8 mouse cellular contexts compared by ENCODE assay signal in genomic region chr10:40141016-40141851, GRCm38 (mm10). TPM values are rescaled to one million over a fixed set of nuclear protein-coding genes. Genes with fewer than 3 reads are reported as not detected.
DNase-seq lines count a peak whose midpoint lies in the region; ATAC-seq lines count a peak whose summit lies in the region.

No protein-coding gene starts in this region.

- H3K4me3 ChIP-seq in kidney, embryonic 14.5 days (ENCODE audit: low read length), result peak overlapping the region; percentile 69
- H3K4me3 ChIP-seq in midbrain, embryonic 11.5 days (ENCODE audit: low read depth, low read length), result peak overlapping the region; percentile 51

- WGBS in kidney, embryonic 14.5 days, result 25% methylated on average over 27 of the region's 27 CpGs
- 28% methylated on average over 27 of the region's 27 CpGs for WGBS in midbrain, embryonic 11.5 days

- H3K9ac ChIP-seq in kidney, embryonic 14.5 days (ENCODE audit: low read depth, low read length), result peak overlapping the region; percentile 72
- peak overlapping the region; percentile 69 for H3K9ac ChIP-seq in midbrain, embryonic 11.5 days (ENCODE audit: low read length)

- H3K9me3 ChIP-seq in kidney, embryonic 14.5 days (ENCODE audit: control insufficient read depth, low read length), result no peaks in the 10 kb centered on the region
- H3K9me3 ChIP-seq in midbrain, embryonic 11.5 days (ENCODE audit: control insufficient read depth, low read length), result no peaks in the 10 kb centered on the region

- H3K27ac ChIP-seq in kidney, embryonic 14.5 days (ENCODE audit: low read depth, low read length), result no peak overlapping the region
- H3K27ac ChIP-seq in midbrain, embryonic 11.5 days (ENCODE audit: low read depth, low read length), result no peak overlapping the region

- DNase-seq in spleen, adult 12 weeks (ENCODE audit: low spot score), result peak; percentile 54
- DNase-seq in spleen, postnatal 14 days (ENCODE audit: low spot score in 2 of 2), result no peak
- peak; percentile 51 for DNase-seq in cerebellum, adult 9-10 months
- peak; percentile 43 to 57 for DNase-seq in heart, adult 9 months (ENCODE audit: low spot score in 2 of 2)
- DNase-seq in midbrain, embryonic 11.5 days (ENCODE audit: low spot score, missing footprints), result peak; percentile 92
- peak; percentile 58 for DNase-seq in thymus, postnatal 4 days
- DNase-seq in urinary bladder, postnatal 4 days (ENCODE audit: low spot score in 2 of 2), result no peak

- H3K27me3 ChIP-seq in kidney, embryonic 14.5 days (ENCODE audit: control insufficient read depth, insufficient read depth, low read length), result no peaks in the 10 kb centered on the region
- no peaks in the 10 kb centered on the region; the same call in 1 of the 2 replicates for H3K27me3 ChIP-seq in midbrain, embryonic 11.5 days (ENCODE audit: control insufficient read depth, insufficient read depth, low read length)

- peak; percentile 18; the same call in 1 of the 2 replicates for ATAC-seq in kidney, embryonic 14.5 days (ENCODE audit: low FRiP score, low TSS enrichment)
- ATAC-seq in midbrain, embryonic 11.5 days (ENCODE audit: low FRiP score), result peak; percentile 20

- H3K4me2 ChIP-seq in kidney, embryonic 14.5 days (replicated peaks; ENCODE audit: low read depth, low read length), result peak overlapping the region; percentile 99
- H3K4me2 ChIP-seq in midbrain, embryonic 11.5 days, result peak overlapping the region; percentile 86

- H3K36me3 ChIP-seq in kidney, embryonic 14.5 days (ENCODE audit: control insufficient read depth, insufficient read depth, low read length), result no peaks in the 10 kb centered on the region
- H3K36me3 ChIP-seq in midbrain, embryonic 11.5 days (ENCODE audit: control insufficient read depth, insufficient read depth, low read length), result no peaks in the 10 kb centered on the region

- H3K4me1 ChIP-seq in kidney, embryonic 14.5 days (ENCODE audit: control insufficient read depth, insufficient read depth, low read length), result 0 out of 2 replicates have a peak, but pooled peaks cover 3% of the 10 kb centered on the region
- peaks cover 3% of the 10 kb centered on the region; the same call in 1 of the 2 replicates for H3K4me1 ChIP-seq in midbrain, embryonic 11.5 days (ENCODE audit: control insufficient read depth, insufficient read depth, low read length)

RNA-seq across cellular contexts. Expression of gene Slc16a10, which starts 0.8 kb away (rescaled TPM):
- polyA plus RNA-seq in kidney, embryonic 14.5 days (2014; fragmentation: Nextera tagmentation; extraction: Ambion mirVana), result 4.2 and 9.2 TPM in 2 replicates
- polyA plus RNA-seq in midbrain, embryonic 11.5 days (2014; fragmentation: Nextera tagmentation; extraction: Ambion mirVana), result 3.5 and 4.6 TPM in 2 replicates

Comparison
In these comparisons a context has a peak if more than half of its experiments do, and no peak if none do; other contexts are left out.
1. DNase-seq: peak in spleen, adult 12 weeks (single experiment), cerebellum, adult 9-10 months (single experiment), heart, adult 9 months (2 of 2), midbrain, embryonic 11.5 days (single experiment) and thymus, postnatal 4 days (single experiment); none in spleen, postnatal 14 days (0 of 2) and urinary bladder, postnatal 4 days (0 of 2).